Mouse (Mus musculus) erythroblast, embryonic 14.5 days (primary cell): Measurements from ENCODE around the gene Uvrag. TPM values are rescaled to one million over a fixed set of nuclear protein-coding genes. Genes with fewer than 3 reads are reported as not detected.

Experiments
- H3K27me3 ChIP-seq: 2 replicates; pipeline ENCODE4 v1.6.1; 2012; ENCODE audit warnings: inconsistent platforms; ENCODE audit not compliant: control insufficient read depth
- H3K36me3 ChIP-seq: 2 replicates; pipeline ENCODE4 v1.6.1; 2012; ENCODE audit warnings: mild to moderate bottlenecking, inconsistent platforms; ENCODE audit not compliant: control insufficient read depth
- H3K4me1 ChIP-seq: 2 replicates; pipeline ENCODE4 v1.6.1; 2012; ENCODE audit warnings: inconsistent platforms; ENCODE audit not compliant: control insufficient read depth
- H3K4me3 ChIP-seq: replicated peaks from 2 replicates; pipeline ENCODE3; 2012; ENCODE audit warnings: moderate library complexity, mild to moderate bottlenecking, inconsistent platforms
- H3K9me3 ChIP-seq: 2 replicates; pipeline ENCODE4 v1.6.1; 2012; ENCODE audit warnings: low read length, inconsistent platforms, mixed read lengths; ENCODE audit not compliant: control insufficient read depth
- GATA1 ChIP-seq: IDR thresholded peaks from 2 replicates; pipeline ENCODE4 v1.6.1; 2012; ENCODE audit warnings: low read length, inconsistent platforms, mixed read lengths
- TAL1 ChIP-seq: IDR thresholded peaks from 3 replicates; pipeline ENCODE4 v1.6.1; 2012; ENCODE audit warnings: low read length, inconsistent platforms, mixed read lengths
- polyA plus RNA-seq: library from polyadenylated mRNA; stranded (reverse); fragments of >175 nt; gene quantifications from 2 replicates; pipeline ENCODE4 v1.2.3, GENCODE M21; 2012

The Uvrag gene
- polyA plus RNA-seq, 1 experiment = 0.36 TPM

DNA sequence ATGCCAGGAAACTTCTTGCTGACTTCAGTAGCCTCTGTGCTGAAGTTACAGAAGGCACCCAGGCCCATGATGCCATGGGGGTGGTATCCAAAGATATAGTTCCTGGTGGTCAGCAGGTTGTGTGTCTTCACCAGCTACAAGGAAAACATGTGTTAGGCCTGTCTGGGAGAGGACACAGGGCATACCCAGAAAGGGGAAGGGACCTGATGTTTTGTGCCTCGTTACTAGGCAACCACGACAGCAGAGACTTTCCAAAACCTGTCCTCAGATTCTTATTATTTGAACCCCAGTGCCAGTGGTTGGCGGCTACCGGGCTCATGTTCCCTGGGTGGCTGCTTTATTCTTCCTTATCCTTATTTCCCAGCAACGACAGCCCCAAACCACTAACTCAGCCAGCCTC is 18.0 kb upstream of the Uvrag start:
- Histone ChIP-seq H3K9me3 (no peaks in the 10 kb centered on the region), H3K4me1 (peaks cover 21% of the 10 kb centered on the region), H3K36me3 (peaks cover 12% of the 10 kb centered on the region; the same call in 1 of the 2 replicates), H3K4me3 (no peak overlapping the region), H3K27me3 (no peaks in the 10 kb centered on the region)
- TF ChIP-seq TAL1 (no peak), GATA1 (no peak)

DNA sequence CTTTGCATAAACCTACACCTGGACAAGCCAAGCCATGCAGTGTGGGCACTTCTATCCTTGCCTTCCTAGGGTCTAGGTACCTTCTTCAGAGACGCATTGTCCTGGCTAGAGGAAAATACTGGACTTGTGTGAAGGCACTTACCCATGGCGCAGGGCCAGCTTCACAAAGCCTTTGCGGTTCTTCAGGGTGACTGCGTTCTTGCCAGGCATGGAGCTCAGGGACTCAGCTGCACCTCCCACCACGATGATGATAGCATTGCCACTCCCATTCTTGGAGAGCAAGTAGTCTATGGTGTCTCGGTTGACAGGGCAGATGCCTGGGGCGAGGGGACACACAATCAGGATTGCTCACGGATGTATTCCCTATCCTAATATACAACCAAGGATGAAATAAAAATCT is 17.1 kb upstream of the Uvrag start:
- H3K27me3 ChIP-seq = no peaks in the 10 kb centered on the region
- H3K4me1 ChIP-seq = peaks cover 23% of the 10 kb centered on the region
- no peaks in the 10 kb centered on the region for H3K9me3 ChIP-seq
- H3K4me3 ChIP-seq = no peak overlapping the region
- TF ChIP-seq TAL1 (no peak), GATA1 (no peak)
- H3K36me3 ChIP-seq = peaks cover 15% of the 10 kb centered on the region; the same call in 1 of the 2 replicates

DNA sequence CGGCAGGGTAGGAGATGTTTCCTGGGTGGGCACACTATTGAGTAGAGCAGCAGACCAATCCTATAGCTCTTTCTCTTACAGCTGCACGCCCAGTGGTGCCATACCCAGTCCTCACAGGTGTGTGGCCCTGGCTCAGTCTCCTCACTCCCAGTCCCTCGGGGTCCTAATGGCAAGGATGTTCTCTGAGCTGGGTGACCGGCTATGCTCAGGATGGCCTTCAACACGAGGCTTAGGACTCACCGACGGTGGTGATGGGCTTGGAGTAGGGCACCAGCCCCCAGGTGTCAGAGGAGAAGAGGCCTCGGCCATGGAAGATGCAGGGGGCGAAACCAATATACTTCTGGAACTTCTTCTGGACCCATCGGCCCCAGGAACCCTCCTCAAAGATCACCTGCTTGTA is 15.8 kb upstream of the Uvrag start:
- no peaks in the 10 kb centered on the region for H3K9me3 ChIP-seq
- no peak overlapping the region for H3K4me3 ChIP-seq
- H3K27me3 ChIP-seq = no peaks in the 10 kb centered on the region
- H3K4me1 ChIP-seq = peaks cover 23% of the 10 kb centered on the region
- peaks cover 17% of the 10 kb centered on the region; the same call in 1 of the 2 replicates for H3K36me3 ChIP-seq
- TF ChIP-seq TAL1 (no peak), GATA1 (no peak)

DNA sequence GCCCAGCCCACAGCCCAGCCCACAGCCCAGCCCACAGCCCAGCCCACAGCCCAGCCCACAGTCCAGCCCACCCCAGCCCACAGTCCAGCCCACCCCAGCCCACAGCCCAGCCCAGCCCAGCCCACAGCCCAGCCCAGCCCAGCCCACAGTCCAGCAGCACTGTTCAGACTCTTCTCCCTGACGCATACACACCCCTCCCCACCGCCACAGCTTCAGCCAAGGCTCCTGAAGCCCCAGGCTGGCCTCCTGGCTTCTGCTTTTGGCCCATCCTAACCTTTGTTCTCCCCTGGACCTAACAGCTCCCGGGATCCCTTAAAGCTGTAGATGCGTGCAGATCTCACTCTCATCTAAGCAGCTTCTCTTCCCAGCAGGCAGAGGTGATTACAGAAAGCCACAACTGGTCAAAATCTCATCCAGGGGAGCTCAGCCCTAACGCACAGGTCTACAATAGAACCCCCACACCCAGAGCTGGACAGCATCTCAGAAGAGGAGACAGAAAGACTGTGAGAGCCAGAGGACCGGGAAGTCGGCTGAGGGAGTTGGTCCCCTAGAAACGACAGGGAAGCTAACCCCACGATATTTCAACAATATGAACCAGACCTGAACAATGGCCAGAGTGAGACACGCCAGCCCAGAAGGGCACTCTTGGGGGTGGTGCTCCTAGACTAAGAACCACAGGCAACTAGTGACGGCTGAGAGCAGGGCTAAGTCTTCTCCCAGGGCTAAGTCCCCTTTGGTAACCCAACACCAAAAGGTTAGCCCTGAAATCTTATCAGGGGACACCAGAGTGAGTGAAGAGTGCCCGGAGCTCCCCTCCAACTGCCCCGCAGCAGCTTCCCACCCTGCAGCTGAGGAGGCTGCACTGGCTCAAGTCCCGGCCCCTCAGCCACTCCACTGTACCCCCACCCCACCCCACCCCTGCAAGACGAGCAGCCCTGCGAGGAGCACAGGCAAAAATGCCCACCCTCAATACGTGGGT is 14.7 kb upstream of the Uvrag start:
- H3K36me3 ChIP-seq = peaks cover 15% of the 10 kb centered on the region; the same call in 1 of the 2 replicates
- H3K9me3 ChIP-seq = no peaks in the 10 kb centered on the region
- no peak overlapping the region for H3K4me3 ChIP-seq
- TF ChIP-seq TAL1 (no peak), GATA1 (no peak)
- H3K27me3 ChIP-seq = no peaks in the 10 kb centered on the region
- peaks cover 18% of the 10 kb centered on the region for H3K4me1 ChIP-seq

DNA sequence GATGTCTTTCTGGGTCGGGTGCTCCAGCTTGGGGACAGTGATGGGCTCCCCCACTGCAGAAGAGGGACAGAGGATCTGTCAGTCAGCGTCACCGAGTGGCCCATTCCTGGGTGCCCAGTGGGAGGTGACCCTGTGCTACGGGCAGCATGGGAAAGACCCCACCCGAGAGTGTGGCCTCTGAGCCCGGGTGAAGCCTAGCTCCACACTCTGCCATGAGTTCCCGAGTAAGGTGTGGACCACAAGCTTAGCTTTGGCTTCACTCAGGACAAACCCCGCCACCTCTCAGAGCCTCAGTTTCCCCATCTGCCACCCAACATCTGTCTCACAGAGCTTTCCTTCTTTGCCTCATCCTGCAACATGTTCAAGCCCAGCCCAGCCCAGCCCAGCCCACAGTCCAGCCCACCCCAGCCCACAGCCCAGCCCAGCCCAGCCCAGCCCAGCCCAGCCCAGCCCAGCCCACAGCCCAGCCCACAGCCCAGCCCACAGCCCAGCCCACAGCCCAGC is 13.8 kb upstream of the Uvrag start:
- Histone ChIP-seq H3K4me3 (no peak overlapping the region), H3K36me3 (peaks cover 15% of the 10 kb centered on the region; the same call in 1 of the 2 replicates), H3K27me3 (no peaks in the 10 kb centered on the region), H3K4me1 (peaks cover 18% of the 10 kb centered on the region), H3K9me3 (no peaks in the 10 kb centered on the region)
- TF ChIP-seq GATA1 (no peak), TAL1 (no peak)

DNA sequence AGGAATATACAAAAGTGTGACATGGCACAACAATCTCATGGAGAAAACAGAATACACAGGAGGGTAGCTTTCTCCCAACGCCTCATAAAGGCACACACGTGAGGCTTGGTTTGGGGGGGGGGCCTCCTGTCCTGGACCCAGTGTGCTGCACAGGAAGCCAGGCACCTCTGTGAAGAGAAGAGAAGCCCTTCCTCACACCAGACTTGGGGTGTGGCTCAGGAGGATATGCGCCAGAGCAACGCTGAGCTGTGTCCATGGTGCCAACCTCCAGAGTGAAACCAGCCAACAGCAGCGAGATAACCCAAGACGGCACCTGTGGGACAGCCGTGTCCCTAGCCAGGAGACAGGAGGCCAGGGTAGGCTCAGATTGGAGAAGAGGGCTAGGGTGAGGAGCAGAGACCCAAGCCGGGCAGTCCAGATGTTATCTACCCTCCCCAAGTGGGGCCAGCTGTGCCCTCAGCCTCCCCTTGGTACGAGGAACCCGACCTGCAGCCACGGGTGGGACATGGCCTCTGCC is 12.8 kb upstream of the Uvrag start:
- TF ChIP-seq TAL1 (no peak), GATA1 (no peak)
- Histone ChIP-seq H3K27me3 (no peaks in the 10 kb centered on the region), H3K4me1 (peaks cover 18% of the 10 kb centered on the region), H3K4me3 (no peak overlapping the region), H3K9me3 (no peaks in the 10 kb centered on the region), H3K36me3 (peaks cover 15% of the 10 kb centered on the region; the same call in 1 of the 2 replicates)

DNA sequence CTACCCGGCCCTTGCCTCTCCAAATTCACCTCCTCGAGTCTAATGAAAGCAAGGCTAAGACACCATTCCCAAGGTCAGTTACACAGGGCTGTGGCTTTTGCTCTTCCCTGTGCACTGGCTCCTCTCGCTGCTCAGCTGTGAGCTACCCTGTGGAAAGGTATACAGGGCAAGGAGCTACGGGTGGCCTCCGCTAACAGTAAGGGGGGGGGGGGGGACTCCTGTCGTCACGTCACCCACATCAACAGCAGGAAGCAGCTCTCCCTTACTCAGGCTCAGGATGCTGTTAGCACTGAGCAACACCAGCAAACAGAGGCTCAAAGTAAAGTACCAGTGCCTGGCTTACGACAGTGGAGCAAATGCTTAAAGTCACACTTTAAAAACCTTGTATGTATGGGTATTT is 11.8 kb upstream of the Uvrag start:
- TF ChIP-seq TAL1 = no peak
- no peak for TF ChIP-seq GATA1
- H3K4me1 ChIP-seq = peaks cover 18% of the 10 kb centered on the region
- no peaks in the 10 kb centered on the region for H3K27me3 ChIP-seq
- no peaks in the 10 kb centered on the region for H3K9me3 ChIP-seq
- no peak overlapping the region for H3K4me3 ChIP-seq
- H3K36me3 ChIP-seq = peaks cover 11% of the 10 kb centered on the region; the same call in 1 of the 2 replicates

DNA sequence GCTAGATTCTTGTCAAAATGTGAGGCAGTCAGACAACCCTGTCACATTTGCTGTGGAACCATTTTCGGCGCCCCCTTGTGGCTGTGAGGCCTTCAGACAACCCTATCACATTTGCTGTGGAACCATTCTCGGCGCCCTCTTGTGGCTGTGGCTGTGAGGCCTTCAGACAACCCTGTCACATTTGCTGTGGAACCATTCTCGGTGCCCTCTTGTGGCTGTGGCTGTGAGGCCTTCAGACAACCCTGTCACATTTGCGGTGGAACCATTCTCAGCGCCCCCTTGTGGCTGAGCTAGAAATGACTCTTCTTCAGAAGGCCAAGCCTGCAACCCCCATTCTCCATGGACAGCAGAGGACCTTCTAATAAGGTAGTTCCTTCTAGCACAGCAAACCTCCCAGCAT is 10.4 kb upstream of the Uvrag start:
- Histone ChIP-seq H3K27me3 (no peaks in the 10 kb centered on the region), H3K4me1 (peaks cover 18% of the 10 kb centered on the region), H3K36me3 (peaks cover 9% of the 10 kb centered on the region; the same call in 1 of the 2 replicates), H3K4me3 (no peak overlapping the region), H3K9me3 (no peaks in the 10 kb centered on the region)
- no peak for TF ChIP-seq GATA1
- TF ChIP-seq TAL1 = no peak

DNA sequence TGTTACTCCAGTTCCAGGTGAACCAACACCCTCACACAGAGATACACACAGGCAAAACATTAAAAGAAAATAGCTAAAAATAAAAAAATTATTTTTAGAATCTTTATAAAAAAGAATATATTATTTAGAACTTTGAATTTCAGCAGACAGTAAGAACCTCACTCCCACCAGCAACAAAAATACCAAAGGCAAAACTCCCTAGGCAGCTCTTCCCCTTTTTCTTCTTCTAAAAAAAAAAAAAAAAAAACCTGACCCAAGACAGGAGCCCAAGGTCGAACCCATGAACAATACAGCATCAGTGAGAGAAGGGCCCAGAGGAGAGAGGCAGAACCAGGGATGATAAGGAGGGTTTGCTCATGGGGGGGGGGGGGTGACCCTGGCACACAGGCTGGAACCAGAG is 8.1 kb upstream of the Uvrag start:
- peaks cover 3% of the 10 kb centered on the region for H3K4me1 ChIP-seq
- H3K4me3 ChIP-seq = no peak overlapping the region
- H3K27me3 ChIP-seq = peaks cover 5% of the 10 kb centered on the region; the same call in 1 of the 2 replicates

More for the DNA sequence above, 8.1 kb upstream of the Uvrag start:
- Histone ChIP-seq H3K9me3 (no peaks in the 10 kb centered on the region), H3K36me3 (peaks cover 8% of the 10 kb centered on the region; the same call in 1 of the 2 replicates)
- TF ChIP-seq GATA1 (no peak), TAL1 (no peak)
